Mouse (Mus musculus) myocyte (in vitro differentiated cells): ENCODE data around the gene Gm17190.

Source experiments
- E2F4 ChIP-seq: IDR thresholded peaks from one replicate; pipeline ENCODE4 v1.6.1; 2011; ENCODE audit warnings: mild to moderate bottlenecking, control low read depth, moderate library complexity; ENCODE audit not compliant: insufficient read depth
- MYOD1 ChIP-seq, 3 experiments: IDR thresholded peaks; one replicate each; pipeline ENCODE4 v1.6.1; 2011; ENCODE audit warnings: control low read depth in 2 of 3, low read depth in 2 of 3, mild to moderate bottlenecking in 2 of 3, moderate library complexity in 1 of 3; ENCODE audit not compliant: insufficient read length in 2 of 3, control insufficient read depth in 1 of 3
- POLR2A ChIP-seq: IDR thresholded peaks from one replicate; pipeline ENCODE4 v1.6.1; 2011; ENCODE audit warnings: low read depth, mild to moderate bottlenecking, control low read depth, moderate library complexity; ENCODE audit not compliant: insufficient read length
- REST ChIP-seq: IDR thresholded peaks from one replicate; pipeline ENCODE4 v1.6.1; 2011; ENCODE audit warnings: mild to moderate bottlenecking, control low read depth, moderate library complexity; ENCODE audit not compliant: insufficient read depth, insufficient read length

GRCm38 (mm10) chr13:96112711-96113110 is 30.9 kb downstream of the Gm17190 start:
- TF ChIP-seq E2F4 (no peak), POLR2A (no peak), MYOD1 (IDR thresholded peaks at IDR 0.05; ENCODE audit: control insufficient read depth in 1 of 3, insufficient read length in 2 of 3, low read depth in 2 of 3) (no peak), REST (no peak)
